Mouse (Mus musculus) liver, embryonic 14.5 days (tissue): ENCODE results near the gene Jak2. TPM values are rescaled to one million over a fixed set of nuclear protein-coding genes. Genes with fewer than 3 reads are reported as not detected.

Source experiments
- ATAC-seq: fragments of 200-750 bp; cut with Nextera tagmentation; 2 replicates; pipeline ENCODE4 v1.8.0; 2017; ENCODE audit warnings: moderate number of reproducible peaks, mild to moderate bottlenecking, moderate library complexity; ENCODE audit not compliant: insufficient read depth
- DNase-seq, 3 experiments: peaks; one replicate each; pipeline ENCODE4 v3.0.0-alpha.2; 2012 to 2013; ENCODE audit warnings: low read depth in 3 of 3, low spot score in 3 of 3
- H3K27ac ChIP-seq: fragments of 300-500 bp; sonication (generic); 2 replicates; pipeline ENCODE4 v1.5.1; 2014; ENCODE audit warnings: moderate library complexity, mild to moderate bottlenecking, control low read depth, inconsistent platforms
- H3K27me3 ChIP-seq: fragments of 300-500 bp; sonication (generic); 2 replicates; pipeline ENCODE4 v1.6.1; 2014; ENCODE audit warnings: mild to moderate bottlenecking, low read length, moderate library complexity; ENCODE audit not compliant: control insufficient read depth, insufficient read depth
- H3K36me3 ChIP-seq: fragments of 300-500 bp; sonication (generic); replicated peaks from 2 replicates; pipeline ENCODE4 v1.6.1; 2014; ENCODE audit warnings: low read depth; ENCODE audit not compliant: control insufficient read depth, insufficient read depth
- H3K4me1 ChIP-seq, 2 experiments: fragments of 200-500 bp in 1 of 2; fragments of 300-500 bp in 1 of 2; sonication (generic) in 1 of 2; replicated peaks; 2 replicates each; pipeline ENCODE4 v1.6.1; 2012 to 2014; ENCODE audit warnings: antibody characterized with exemption in 1 of 2, inconsistent platforms in 1 of 2, low read length in 1 of 2; ENCODE audit not compliant: control insufficient read depth in 2 of 2, insufficient read depth in 2 of 2
- H3K4me2 ChIP-seq: fragments of 300-500 bp; sonication (generic); 2 replicates; pipeline ENCODE4 v1.6.1; 2014; ENCODE audit warnings: low read depth, mild to moderate bottlenecking, control low read depth, moderate library complexity
- H3K4me3 ChIP-seq, 2 experiments: fragments of 200-500 bp in 1 of 2; fragments of 300-500 bp in 1 of 2; sonication (generic) in 1 of 2; 2 replicates each; pipeline ENCODE4 v1.5.1; 2012 to 2014; ENCODE audit warnings: low read depth in 2 of 2, low read length in 2 of 2, mild to moderate bottlenecking in 2 of 2, control low read depth in 1 of 2, inconsistent platforms in 1 of 2, moderate library complexity in 1 of 2; ENCODE audit not compliant: insufficient read depth in 1 of 2
- H3K9ac ChIP-seq: fragments of 300-500 bp; sonication (generic); replicated peaks from 2 replicates; pipeline ENCODE4 v1.6.1; 2014; ENCODE audit warnings: mild to moderate bottlenecking, control low read depth, moderate library complexity
- H3K9me3 ChIP-seq: fragments of 300-500 bp; sonication (generic); 2 replicates; pipeline ENCODE4 v1.6.1; 2016; ENCODE audit warnings: low read length, mixed read lengths; ENCODE audit not compliant: control insufficient read depth
- CTCF ChIP-seq: IDR thresholded peaks from 2 replicates; pipeline ENCODE4 v1.5.1; 2016; ENCODE audit warnings: antibody characterized with exemption, low read depth, control low read depth
- EP300 ChIP-seq: IDR thresholded peaks from 2 replicates; pipeline ENCODE4 v1.6.1; 2016; ENCODE audit warnings: antibody characterized with exemption, low read depth
- WGBS: fragments of 180-500 bp; shearing (Covaris S2); extraction: QIAGEN DNeasy Blood & Tissue Kit; methylation state at CpG from one replicate; pipeline ENCODE4 v1.1.7; 2014; ENCODE audit not compliant: insufficient replicate concordance; 5-methylcytosine and 5-hydroxymethylcytosine counted together
- polyA plus RNA-seq, 2 experiments: library from polyadenylated mRNA; depleted of rRNA in 1 of 2; stranded (reverse) in 1 of 2; unstranded in 1 of 2; fragments of >200 nt; fragmentation: Nextera tagmentation in 1 of 2; extraction: Ambion mirVana in 1 of 2; gene quantifications; 2 replicates each; pipeline versions ENCODE4 v1.2.1 to v1.2.3; 2012 to 2014

Jak2 gene
- polyA plus RNA-seq, 2 experiments: 13.9 to 16.0 TPM

- WGBS: under 1% methylated on average over 44 of the region's 44 CpGs
- H3K4me2 ChIP-seq: peak overlapping the region; percentile 94
- peaks cover 12% of the 10 kb centered on the region for H3K36me3 ChIP-seq
- peaks cover 18 to 24% of the 10 kb centered on the region in 2 experiments for H3K4me1 ChIP-seq
- H3K9ac ChIP-seq: peak overlapping the region; percentile 89
- TF ChIP-seq EP300 (no peak), CTCF (no peak)
- H3K4me3 ChIP-seq: peak overlapping the region; percentile 70 to 88
- DNase-seq (peak in 2 of 3 experiments; percentile 57 to 61), ATAC-seq (peak; percentile 44)
- H3K27me3 ChIP-seq: no peaks in the 10 kb centered on the region; the same call in 1 of the 2 replicates
- H3K9me3 ChIP-seq: no peaks in the 10 kb centered on the region
- peak overlapping the region; percentile 75 for H3K27ac ChIP-seq
Observed at GRCm38 (mm10) chr19:29251958-29252801, 552 bp downstream of the Jak2 start.

GRCm38 (mm10) chr19:29252831-29253545 lies 1.4 kb downstream of the Jak2 start:
- H3K4me3 ChIP-seq: peak overlapping the region; percentile 70 to 88
- peak overlapping the region; percentile 75 for H3K27ac ChIP-seq
- no peaks in the 10 kb centered on the region for H3K27me3 ChIP-seq
- peak overlapping the region; percentile 94 for H3K4me2 ChIP-seq
- peak overlapping the region; percentile 89 for H3K9ac ChIP-seq
- no peaks in the 10 kb centered on the region for H3K9me3 ChIP-seq
- DNase-seq (peak in 2 of 3 experiments; percentile 39 to 45), ATAC-seq (peak; percentile 14; the same call in 1 of the 2 replicates)
- WGBS: 6% methylated on average over 10 of the region's 10 CpGs
- peaks cover 12% of the 10 kb centered on the region for H3K36me3 ChIP-seq
- peaks cover 18 to 26% of the 10 kb centered on the region in 2 experiments for H3K4me1 ChIP-seq
- TF ChIP-seq EP300 (peak; percentile 22; the same call in 1 of the 2 replicates), CTCF (no peak)

- Histone ChIP-seq H3K4me3 (peak overlapping the region; percentile 70 to 88), H3K9ac (peak overlapping the region; percentile 89), H3K9me3 (no peaks in the 10 kb centered on the region), H3K27me3 (no peaks in the 10 kb centered on the region), H3K36me3 (peaks cover 13% of the 10 kb centered on the region), H3K4me2 (peak overlapping the region; percentile 94), H3K27ac (peak overlapping the region; percentile 75), H3K4me1 (peaks cover 18 to 21% of the 10 kb centered on the region in 2 experiments)
- TF ChIP-seq CTCF: peak; percentile 99
- TF ChIP-seq EP300: no peak
- DNase-seq: peak; percentile 82 to 87 (median 83)
- under 1% methylated on average over 9 of the region's 9 CpGs for WGBS
- ATAC-seq: peak; percentile 40; the same call in 1 of the 2 replicates
Observed at GRCm38 (mm10) chr19:29253728-29254127, 2.1 kb downstream of the Jak2 start.

GRCm38 (mm10) chr19:29254671-29255070 lies 3.0 kb downstream of the Jak2 start:
- H3K4me1 ChIP-seq: peaks cover 17 to 18% of the 10 kb centered on the region in 2 experiments
- H3K9me3 ChIP-seq: no peaks in the 10 kb centered on the region
- 74% methylated on average over 4 of the region's 4 CpGs for WGBS
- no peak for ATAC-seq
- H3K4me2 ChIP-seq: peak overlapping the region; percentile 94
- no peak overlapping the region; the same call in 1 of the 2 replicates for H3K9ac ChIP-seq
- no peak overlapping the region for H3K27ac ChIP-seq
- TF ChIP-seq CTCF: no peak
- TF ChIP-seq EP300: no peak
- peak overlapping the region in 1 of 2 experiments; percentile 70; a peak in 2 of 4 replicates for H3K4me3 ChIP-seq
- H3K27me3 ChIP-seq: no peaks in the 10 kb centered on the region
- peaks cover 18% of the 10 kb centered on the region for H3K36me3 ChIP-seq
- DNase-seq: no peak
